Mouse (Mus musculus) yolk sac, embryonic 10.5 days (tissue): ENCODE measurements around the gene Ephx4.

ENCODE experiments used
- DNase-seq: peaks from one replicate; pipeline ENCODE4 v3.0.0-alpha.2; 2017; ENCODE audit warnings: low spot score

Ephx4 gene

GRCm38 (mm10) chr5:107434001-107434400 lies 31.5 kb downstream of the Ephx4 start:
- DNase-seq: no peak

- no peak for DNase-seq
Measured at GRCm38 (mm10) chr5:107436185-107436584, 33.6 kb downstream of the Ephx4 start.

DNA sequence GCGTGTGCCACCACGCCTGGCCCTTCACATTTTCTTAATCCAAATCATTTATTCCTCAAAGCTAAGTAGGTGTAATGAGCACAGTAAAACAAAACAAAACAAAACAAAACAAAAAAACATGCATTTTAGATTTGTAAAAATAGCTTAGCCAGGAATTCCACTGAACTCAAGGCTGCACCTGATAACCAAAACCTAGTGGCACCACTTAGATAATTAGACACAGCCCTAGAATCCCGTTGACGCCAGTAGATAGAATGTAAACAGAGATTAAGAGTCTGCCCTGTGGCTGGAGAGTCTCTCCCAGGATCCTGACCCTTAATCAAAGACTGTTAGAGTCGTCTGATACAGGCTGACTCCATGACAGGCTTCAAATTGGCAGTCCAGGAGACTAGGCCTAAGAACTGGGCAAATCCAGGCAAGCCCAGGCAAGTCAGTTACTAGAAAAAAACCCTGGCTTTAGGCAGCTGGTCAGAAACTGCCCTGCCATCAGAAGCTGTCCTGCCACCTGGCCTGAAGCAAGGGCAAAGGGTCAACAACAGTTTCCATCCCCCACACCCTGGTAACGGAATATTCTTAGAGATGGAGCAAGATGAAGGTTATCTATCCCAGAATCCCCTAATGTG lies 34.2 kb downstream of the Ephx4 start:
- DNase-seq: peak; percentile 8

DNA sequence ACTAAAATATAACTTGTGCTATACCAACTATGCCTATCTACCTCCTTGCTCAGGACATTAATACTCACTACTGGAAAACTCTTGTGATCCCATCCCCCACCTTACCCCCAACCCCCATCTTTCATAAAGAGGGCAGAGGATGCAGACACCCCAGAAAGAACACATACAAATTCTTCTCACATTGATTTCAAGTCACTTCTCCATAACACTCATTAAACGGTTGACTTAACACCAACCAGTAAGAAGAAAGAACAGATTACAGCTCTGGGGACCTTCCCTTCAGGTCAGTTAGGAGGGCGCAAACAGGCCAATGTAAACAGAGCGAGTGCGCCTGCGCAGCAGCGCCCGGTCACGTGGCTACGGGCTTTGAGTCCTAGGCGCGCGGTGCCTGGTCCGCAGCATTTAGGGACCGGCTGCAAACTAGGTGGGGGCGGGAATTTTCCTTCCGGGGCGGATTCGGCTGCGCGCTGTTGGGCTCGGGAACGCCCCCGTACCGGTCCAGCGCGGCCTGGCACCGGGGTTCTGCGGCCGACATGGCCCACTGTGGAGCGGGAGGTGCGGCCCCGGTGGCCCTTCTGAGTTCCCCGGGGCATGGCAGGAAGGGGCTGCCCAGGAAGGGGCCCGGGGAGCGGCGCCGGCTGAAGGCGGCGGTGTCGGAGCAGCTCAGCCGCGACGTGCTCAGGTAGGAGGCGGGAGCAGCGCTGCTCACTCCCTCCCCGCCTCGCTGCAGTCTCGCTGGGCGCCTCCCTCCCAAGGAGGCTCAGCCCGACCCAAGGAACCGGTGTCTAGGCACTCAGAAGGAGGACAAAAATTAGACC lies 35.1 kb downstream of the Ephx4 start, which contains the start of gene Btbd8:
Gene Btbd8, plus strand, starts transcription at position 534 of the 818 bp plus-strand sequence.
- DNase-seq: peak; percentile 96

DNA sequence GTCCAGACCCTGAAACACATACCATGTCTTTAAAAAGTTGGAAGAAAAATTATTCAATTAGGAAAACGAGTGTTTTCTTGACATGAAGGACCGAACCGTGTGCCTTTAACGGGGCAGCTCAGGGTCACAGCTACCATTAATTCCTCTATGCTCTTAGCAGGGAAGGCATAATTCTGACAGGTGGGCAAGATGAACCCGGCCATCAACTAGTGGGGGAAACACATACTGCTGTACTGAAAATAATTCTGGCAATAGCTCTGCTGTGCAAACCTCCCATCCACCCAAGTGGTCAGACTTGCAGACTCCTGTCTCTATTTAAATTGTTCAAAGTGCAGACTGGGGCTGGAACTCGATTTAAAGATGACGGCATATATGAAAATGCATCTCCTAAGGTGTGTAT lies 35.8 kb downstream of the Ephx4 start:
- no peak for DNase-seq

GRCm38 (mm10) chr5:107441881-107442280 lies 39.3 kb downstream of the Ephx4 start:
- DNase-seq: no peak

DNA sequence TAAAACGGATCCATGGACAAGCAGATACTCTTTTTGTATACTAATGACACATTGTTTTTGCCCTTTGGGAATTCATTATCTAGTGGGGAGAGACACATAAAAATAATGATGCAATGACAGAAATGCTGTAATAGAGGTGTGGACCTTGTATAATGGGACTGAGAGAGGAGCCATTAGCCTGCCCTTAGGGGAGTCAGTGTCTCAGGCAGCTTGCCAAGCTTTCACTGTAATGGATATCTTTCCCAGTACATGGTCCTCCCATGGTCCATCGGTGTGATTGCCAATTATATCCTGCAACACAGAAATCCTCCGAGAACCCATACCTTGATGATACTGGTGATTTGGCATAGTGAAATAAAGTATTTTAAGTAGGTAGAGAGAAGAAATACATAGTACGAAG lies 41.7 kb downstream of the Ephx4 start:
- no peak for DNase-seq

- peak; percentile 6 for DNase-seq
Measured at GRCm38 (mm10) chr5:107447977-107448376, 45.4 kb downstream of the Ephx4 start.

GRCm38 (mm10) chr5:107448784-107449183 lies 46.2 kb downstream of the Ephx4 start:
- DNase-seq: no peak

GRCm38 (mm10) chr5:107449620-107450019 lies 47.1 kb downstream of the Ephx4 start:
- DNase-seq: no peak

GRCm38 (mm10) chr5:107450299-107450698 lies 47.8 kb downstream of the Ephx4 start:
- no peak for DNase-seq

DNA sequence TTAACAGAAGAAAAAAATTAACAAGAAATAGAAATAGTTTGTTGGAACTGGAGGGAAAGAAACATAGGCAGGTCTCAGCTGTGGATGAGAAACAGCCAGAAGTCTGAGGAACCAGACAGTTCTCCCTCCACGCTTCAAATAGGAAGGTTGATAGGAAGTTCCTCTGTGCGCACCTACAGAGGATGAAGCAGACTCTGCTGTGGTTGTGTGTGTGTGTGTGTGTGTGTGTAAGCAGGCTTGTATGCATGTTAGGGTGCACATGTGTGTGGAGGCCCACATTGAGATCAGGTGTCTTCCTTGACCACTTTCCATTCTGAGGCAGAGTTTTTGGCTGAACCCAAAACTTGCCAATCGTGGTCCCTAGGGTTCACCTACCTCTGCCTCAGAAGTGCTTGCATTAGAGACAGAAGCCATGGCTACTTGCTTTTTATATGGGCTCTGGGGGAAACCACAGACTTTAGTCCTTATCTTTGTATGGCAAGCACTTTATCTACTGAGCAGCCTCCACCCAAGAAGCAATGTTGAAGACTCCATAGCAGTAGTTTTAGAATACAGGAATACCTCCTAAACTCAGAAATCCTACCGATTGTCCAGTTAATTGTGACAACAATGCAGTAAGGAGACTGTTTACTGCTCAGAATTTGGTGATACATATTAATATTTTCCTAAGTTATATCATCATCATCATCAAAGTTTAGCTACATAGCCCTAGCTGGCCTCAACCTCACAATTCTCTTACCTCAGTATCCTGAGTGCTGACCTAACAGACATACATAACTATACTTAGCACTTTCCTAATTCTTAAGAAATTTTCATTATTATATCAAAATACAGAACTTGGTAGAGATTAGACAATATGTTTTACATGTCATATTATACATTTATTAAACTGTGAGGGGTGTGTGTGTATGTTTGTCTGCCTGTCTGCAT lies 59.9 kb downstream of the Ephx4 start:
- DNase-seq: no peak

- DNase-seq: no peak
Measured at GRCm38 (mm10) chr5:107466501-107466900, 64.0 kb downstream of the Ephx4 start.

- no peak for DNase-seq
Measured at GRCm38 (mm10) chr5:107467098-107467497, 64.6 kb downstream of the Ephx4 start.

GRCm38 (mm10) chr5:107470600-107471329 lies 68.2 kb downstream of the Ephx4 start:
- DNase-seq: no peak
